Mouse (Mus musculus) erythroid progenitor cell, adult 5-6 weeks (primary cell): ENCODE measurements around the gene Prpf6. TPM values are rescaled to one million over a fixed set of nuclear protein-coding genes. Genes with fewer than 3 reads are reported as not detected.

ENCODE experiments used
- ATAC-seq: replicated peaks from 2 replicates; pipeline ENCODE4 v1.8.0; 2016; ENCODE audit warnings: moderate number of reproducible peaks, mild to moderate bottlenecking, moderate TSS enrichment, inconsistent platforms; ENCODE audit not compliant: poor library complexity, low FRiP score, severe bottlenecking
- total RNA-seq, 2 experiments: library from RNA; stranded (forward) in 1 of 2; stranded (reverse) in 1 of 2; fragments of 150-400 nt in 1 of 2; fragments of 186-747, 209-891 nt in 1 of 2; gene quantifications; 2 replicates each; pipeline versions ENCODE4 v1.2.3 to v1.2.4; 2015 to 2017; ENCODE audit warnings: low replicate concordance in 2 of 2

Prpf6 gene
- total RNA-seq, 2 experiments from 2014 or later = 11.7 to 28.1 TPM

GRCm38 (mm10) chr2:181593937-181594336 is 2.3 kb downstream of the Prpf6 start:
- no peak for ATAC-seq

- ATAC-seq = no peak
These were observed 3.5 kb downstream of the Prpf6 start for GRCm38 (mm10) chr2:181594946-181595696.

GRCm38 (mm10) chr2:181596221-181596960 is 4.7 kb downstream of the Prpf6 start:
- ATAC-seq = no peak

GRCm38 (mm10) chr2:181597378-181598061 is 5.9 kb downstream of the Prpf6 start:
- no peak for ATAC-seq

GRCm38 (mm10) chr2:181598454-181599351 is 7.0 kb downstream of the Prpf6 start, which contains the start of gene Samd10:
Samd10 (minus strand) TSS chr2:181599212.
- ATAC-seq = no peak

- ATAC-seq = no peak
These were observed 8.6 kb downstream of the Prpf6 start for GRCm38 (mm10) chr2:181600226-181600758.

DNA sequence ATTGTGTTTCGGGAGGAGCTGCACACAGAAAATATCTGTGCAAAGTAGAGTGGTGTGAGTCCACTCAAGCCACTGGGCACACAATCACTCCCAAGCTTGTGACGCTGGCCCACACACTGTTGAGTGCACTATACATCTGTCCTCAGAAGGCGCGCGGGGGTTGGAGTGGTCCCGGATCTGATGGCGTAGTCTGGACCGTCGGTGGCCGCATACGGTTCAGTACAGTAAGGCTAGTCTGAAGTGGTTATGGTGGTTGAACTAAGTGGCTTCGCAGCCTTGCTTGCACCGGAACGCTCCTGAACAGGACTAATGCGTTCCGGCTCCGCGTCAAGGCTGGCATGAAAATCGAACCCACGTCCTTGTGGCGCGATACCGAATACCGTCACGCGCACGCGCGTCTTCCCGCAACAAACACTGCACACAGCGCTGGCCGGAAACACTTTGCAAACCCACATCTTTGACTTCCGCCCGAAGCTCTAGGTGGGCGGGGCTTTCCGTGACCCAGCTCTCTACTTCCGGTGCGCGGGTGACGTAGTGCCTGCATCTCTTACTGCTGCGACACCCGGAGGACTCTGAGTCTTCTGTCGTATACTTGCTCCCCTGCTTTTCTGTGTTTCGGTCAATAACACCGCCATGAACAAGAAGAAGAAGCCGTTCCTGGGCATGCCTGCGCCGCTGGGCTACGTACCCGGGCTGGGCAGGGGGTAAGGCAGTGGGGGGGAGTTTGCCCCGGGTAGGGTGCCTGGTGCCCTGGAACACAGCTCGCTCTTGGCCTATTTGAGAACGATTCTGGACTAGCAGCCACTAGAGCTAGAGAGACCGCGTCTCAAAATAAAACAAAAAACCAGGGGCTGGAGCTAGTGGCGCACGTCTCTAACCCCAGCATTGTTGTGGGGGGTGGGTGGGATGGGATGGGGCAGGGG is 9.4 kb downstream of the Prpf6 start:
- peak; percentile 99 for ATAC-seq

DNA sequence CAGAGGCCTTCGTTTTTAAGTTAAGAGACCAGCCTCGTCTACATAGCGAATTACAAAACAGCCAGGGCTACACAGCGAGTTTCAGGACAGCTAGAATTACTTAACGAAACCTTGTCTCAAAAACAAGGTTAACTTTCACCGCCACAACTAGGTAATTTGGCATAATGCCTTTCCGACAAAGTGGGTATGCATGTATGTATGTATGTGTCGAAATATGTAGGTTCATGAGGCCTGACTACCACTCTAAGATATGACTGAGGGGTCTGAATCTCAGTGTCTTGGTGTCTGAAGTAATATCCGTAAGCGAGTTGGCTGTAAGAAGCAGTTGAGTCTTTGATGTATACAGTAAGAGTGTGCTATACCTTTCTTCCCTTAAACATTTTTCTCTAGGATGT is 10.1 kb downstream of the Prpf6 start:
- ATAC-seq = no peak

DNA sequence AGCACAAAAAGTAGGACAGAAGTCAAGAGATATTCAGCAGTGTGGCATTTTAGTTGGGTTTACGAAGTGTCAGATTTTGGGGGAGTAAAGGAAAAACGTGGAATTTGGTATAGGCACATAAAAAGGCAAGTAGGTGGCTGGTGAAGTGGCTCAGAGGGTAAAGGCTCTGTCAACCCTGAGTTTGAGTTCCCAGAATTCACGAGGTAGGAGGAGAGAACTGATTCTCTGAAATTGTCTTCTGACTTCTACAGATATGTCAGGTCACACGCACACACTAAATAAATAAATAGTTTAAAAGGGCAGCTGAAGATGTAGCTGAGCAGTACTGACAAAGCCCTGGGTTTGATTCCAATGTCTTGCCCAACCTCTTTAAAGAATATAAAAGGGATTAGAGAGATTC is 10.7 kb downstream of the Prpf6 start:
- ATAC-seq = no peak

DNA sequence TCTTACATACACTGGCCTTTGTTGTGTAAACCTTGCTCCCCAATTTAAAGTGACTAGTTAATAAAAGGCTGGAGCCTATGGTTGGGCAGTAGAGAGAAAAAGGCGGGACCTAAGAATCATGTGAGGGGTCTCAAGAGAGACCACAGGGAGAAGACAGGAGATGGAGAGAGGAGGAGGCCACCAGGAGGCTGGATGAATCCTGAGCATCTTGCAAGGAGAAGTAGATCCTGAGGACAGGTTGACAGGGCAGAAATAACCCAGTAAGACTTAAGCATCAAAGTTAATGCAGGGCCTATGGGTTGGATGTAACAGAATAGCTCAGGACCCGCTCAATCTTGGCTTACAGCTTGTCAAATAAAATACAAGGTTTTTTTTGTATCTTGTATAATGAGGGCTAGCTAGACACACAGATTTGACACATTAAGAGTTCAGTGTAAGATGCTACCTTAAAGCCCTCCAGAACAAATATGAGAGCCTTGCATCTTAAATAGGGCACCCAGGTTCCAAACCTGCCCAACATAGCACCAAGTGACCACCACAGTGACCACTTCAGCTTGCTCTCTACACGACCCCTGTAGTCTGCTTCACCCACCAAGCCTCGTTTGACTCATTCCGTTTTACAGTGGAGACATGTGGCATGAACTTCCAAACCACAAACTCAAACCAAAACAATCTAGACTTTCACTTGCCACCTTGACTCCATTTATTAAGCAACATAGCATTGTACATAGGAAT is 27.3 kb downstream of the Prpf6 start:
- ATAC-seq = no peak

DNA sequence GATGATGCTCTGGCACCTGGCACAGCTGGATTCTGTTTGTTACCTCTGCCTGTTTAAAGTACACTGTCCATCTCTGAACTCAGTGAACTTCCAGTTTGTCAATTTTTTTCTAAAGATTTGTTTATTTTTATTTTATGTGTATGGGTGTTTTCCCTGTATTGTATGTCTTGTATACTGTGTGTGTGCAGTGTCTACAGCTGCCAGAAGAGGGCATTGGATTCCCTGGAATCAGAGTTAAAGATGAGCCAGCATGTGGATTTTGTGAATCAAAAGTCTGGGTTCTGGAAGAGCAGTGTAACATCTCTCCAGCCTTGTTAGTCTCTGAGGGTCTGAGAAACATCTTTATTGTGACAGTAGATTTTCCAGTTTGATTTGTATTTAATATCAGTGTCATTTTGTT is 31.7 kb downstream of the Prpf6 start:
- ATAC-seq = no peak

DNA sequence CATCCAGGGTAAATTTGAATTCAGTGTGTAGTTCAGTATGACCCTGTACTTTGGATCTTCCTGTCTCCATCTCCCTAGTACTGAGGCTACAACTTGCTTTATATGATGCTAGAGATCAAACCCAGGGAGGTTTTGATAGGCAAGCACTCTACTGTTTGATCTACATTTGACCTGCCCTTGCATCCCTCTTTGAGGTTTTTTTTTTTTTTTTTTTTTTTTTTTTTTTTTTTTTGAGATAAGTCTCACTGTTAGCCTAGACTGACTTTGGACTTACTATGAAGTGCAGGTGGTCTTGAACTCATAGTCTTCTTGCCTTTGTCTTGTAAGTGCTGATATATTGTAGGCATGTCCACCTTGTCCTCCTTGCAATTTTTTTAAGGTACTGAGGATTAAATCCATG is 36.8 kb downstream of the Prpf6 start:
- ATAC-seq = no peak

GRCm38 (mm10) chr2:181632624-181633023 is 41.0 kb downstream of the Prpf6 start:
- no peak for ATAC-seq

DNA sequence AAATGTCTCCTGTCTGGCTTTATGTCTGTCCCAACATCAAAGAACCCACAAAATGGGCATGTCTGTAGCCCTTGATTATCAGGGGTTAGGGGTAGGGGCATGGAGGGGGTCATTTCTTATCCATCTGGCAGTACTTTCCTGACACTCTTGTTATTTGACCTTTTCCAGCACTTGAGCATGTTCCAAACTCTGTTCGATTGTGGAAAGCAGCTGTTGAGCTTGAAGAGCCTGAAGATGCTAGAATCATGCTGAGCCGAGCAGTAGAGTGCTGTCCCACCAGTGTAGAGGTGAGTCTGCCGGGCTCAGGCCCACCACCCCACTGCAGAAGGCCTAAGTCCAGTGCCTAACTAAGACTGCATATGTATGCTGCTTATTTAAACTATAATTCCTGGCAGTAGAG is 44.2 kb downstream of the Prpf6 start:
- no peak for ATAC-seq

DNA sequence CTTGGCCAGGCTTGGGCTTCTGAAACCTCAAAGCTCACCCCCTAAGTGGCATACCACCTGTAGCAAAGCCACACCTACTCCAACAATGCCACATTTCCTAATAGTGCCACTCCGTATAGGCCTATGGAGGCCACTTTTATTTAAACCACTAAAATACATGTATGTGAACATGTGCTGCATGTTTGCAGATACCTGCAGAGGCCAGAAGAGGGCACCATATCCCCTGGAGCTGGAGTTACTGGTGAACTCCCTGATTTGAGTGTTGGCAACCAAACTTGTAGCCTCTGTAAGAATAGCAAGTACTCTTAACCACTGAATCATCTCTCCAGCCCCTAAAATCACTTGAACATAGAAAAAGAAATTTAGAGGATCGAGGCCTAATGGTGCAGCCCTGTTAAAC is 52.7 kb downstream of the Prpf6 start:
- peak; percentile 63; the same call in 1 of the 2 replicates for ATAC-seq

GRCm38 (mm10) chr2:181645666-181646065 is 54.0 kb downstream of the Prpf6 start:
- no peak for ATAC-seq

GRCm38 (mm10) chr2:181646626-181647472 is 55.2 kb downstream of the Prpf6 start:
- ATAC-seq = no peak
